Mouse (Mus musculus): ENCODE measurements around the gene Slc25a25. TPM values are rescaled to one million over a fixed set of nuclear protein-coding genes. Genes with fewer than 3 reads are reported as not detected.
A peak's percentile ranks its signal among the peaks of the same experiment; 100 is the strongest.

Slc25a25 gene
- polyA plus RNA-seq, 1 experiment from 2014 or later, result 11.9 TPM

- Histone ChIP-seq H3K9me3 (replicated peaks) (no peaks in the 10 kb centered on the region), H3K4me2 (peak overlapping the region; percentile 70), H3K4me3 (peak overlapping the region; percentile 44), H3K27me3 (replicated peaks) (no peaks in the 10 kb centered on the region), H3K9ac (peak overlapping the region; percentile 31; the same call in 1 of the 2 replicates), H3K27ac (peak overlapping the region; percentile 74), H3K36me3 (peaks cover 28% of the 10 kb centered on the region), H3K4me1 (peaks cover 68% of the 10 kb centered on the region)
- 16% methylated on average over 14 of the region's 14 CpGs for WGBS (ENCODE audit: insufficient replicate concordance)
- ATAC-seq, result peak; percentile 85
Measured at GRCm38 (mm10) chr2:32423481-32424331, 27.5 kb downstream of the Slc25a25 start.

GRCm38 (mm10) chr2:32421851-32422251 is 29.4 kb downstream of the Slc25a25 start:
- Histone ChIP-seq H3K9ac (no peak overlapping the region), H3K4me2 (no peak overlapping the region)
- ATAC-seq, result no peak

GRCm38 (mm10) chr2:32420647-32421046 is 30.6 kb downstream of the Slc25a25 start:
- Histone ChIP-seq H3K4me2 (no peak overlapping the region), H3K4me3 (no peak overlapping the region), H3K4me1 (peaks cover 42% of the 10 kb centered on the region), H3K9ac (no peak overlapping the region), H3K27me3 (replicated peaks) (no peaks in the 10 kb centered on the region), H3K27ac (no peak overlapping the region), H3K9me3 (replicated peaks) (no peaks in the 10 kb centered on the region), H3K36me3 (peaks cover 57% of the 10 kb centered on the region)
- no peak for ATAC-seq
- WGBS (ENCODE audit: insufficient replicate concordance), result 76% methylated on average over 6 of the region's 6 CpGs

More at GRCm38 (mm10) chr2:32421851-32422251, 29.4 kb downstream of the Slc25a25 start:
- H3K36me3 ChIP-seq, result peaks cover 45% of the 10 kb centered on the region
- no peaks in the 10 kb centered on the region for H3K9me3 ChIP-seq (replicated peaks)
- no peak overlapping the region for H3K27ac ChIP-seq
- H3K4me3 ChIP-seq, result no peak overlapping the region
- peaks cover 52% of the 10 kb centered on the region for H3K4me1 ChIP-seq
- no peaks in the 10 kb centered on the region for H3K27me3 ChIP-seq (replicated peaks)
- 85% methylated on average over 6 of the region's 6 CpGs for WGBS (ENCODE audit: insufficient replicate concordance)

GRCm38 (mm10) chr2:32420066-32420608 is 31.1 kb downstream of the Slc25a25 start:
- no peaks in the 10 kb centered on the region for H3K27me3 ChIP-seq (replicated peaks)
- H3K27ac ChIP-seq, result no peak overlapping the region
- ATAC-seq, result no peak
- no peak overlapping the region for H3K4me3 ChIP-seq
- peaks cover 62% of the 10 kb centered on the region for H3K36me3 ChIP-seq
- peaks cover 36% of the 10 kb centered on the region for H3K4me1 ChIP-seq
- H3K9me3 ChIP-seq (replicated peaks), result no peaks in the 10 kb centered on the region
- WGBS (ENCODE audit: insufficient replicate concordance), result 81% methylated on average over 12 of the region's 12 CpGs
- H3K9ac ChIP-seq, result no peak overlapping the region
- H3K4me2 ChIP-seq, result no peak overlapping the region

- Histone ChIP-seq H3K36me3 (peaks cover 70% of the 10 kb centered on the region), H3K4me2 (no peak overlapping the region), H3K9ac (no peak overlapping the region), H3K27ac (peak overlapping the region; percentile 48; the same call in 1 of the 2 replicates), H3K9me3 (replicated peaks) (no peaks in the 10 kb centered on the region), H3K4me1 (peaks cover 29% of the 10 kb centered on the region), H3K27me3 (replicated peaks) (no peaks in the 10 kb centered on the region), H3K4me3 (no peak overlapping the region)
- WGBS (ENCODE audit: insufficient replicate concordance), result 78% methylated on average over 3 of the region's 3 CpGs
- no peak for ATAC-seq
Measured at GRCm38 (mm10) chr2:32419359-32419758, 31.9 kb downstream of the Slc25a25 start.

- Histone ChIP-seq H3K4me3 (no peak overlapping the region), H3K9ac (no peak overlapping the region), H3K4me2 (no peak overlapping the region), H3K9me3 (replicated peaks) (no peaks in the 10 kb centered on the region), H3K36me3 (peaks cover 77% of the 10 kb centered on the region), H3K27me3 (replicated peaks) (no peaks in the 10 kb centered on the region), H3K4me1 (peaks cover 21% of the 10 kb centered on the region), H3K27ac (peak overlapping the region; percentile 48; the same call in 1 of the 2 replicates)
- 79% methylated on average over 12 of the region's 12 CpGs for WGBS (ENCODE audit: insufficient replicate concordance)
- ATAC-seq, result no peak
Measured at GRCm38 (mm10) chr2:32418430-32419151, 32.7 kb downstream of the Slc25a25 start.

GRCm38 (mm10) chr2:32417486-32417885 is 33.8 kb downstream of the Slc25a25 start:
- Histone ChIP-seq H3K27ac (no peak overlapping the region), H3K9ac (no peak overlapping the region), H3K9me3 (replicated peaks) (no peaks in the 10 kb centered on the region), H3K4me1 (peaks cover 19% of the 10 kb centered on the region), H3K27me3 (replicated peaks) (no peaks in the 10 kb centered on the region), H3K4me2 (no peak overlapping the region), H3K4me3 (no peak overlapping the region), H3K36me3 (peaks cover 78% of the 10 kb centered on the region)
- WGBS (ENCODE audit: insufficient replicate concordance), result 86% methylated on average over 8 of the region's 8 CpGs
- no peak for ATAC-seq

GRCm38 (mm10) chr2:32416556-32416955 is 34.7 kb downstream of the Slc25a25 start:
- Histone ChIP-seq H3K27ac (no peak overlapping the region), H3K4me2 (no peak overlapping the region), H3K36me3 (peaks cover 78% of the 10 kb centered on the region), H3K4me3 (no peak overlapping the region), H3K27me3 (replicated peaks) (no peaks in the 10 kb centered on the region), H3K9me3 (replicated peaks) (no peaks in the 10 kb centered on the region), H3K9ac (no peak overlapping the region), H3K4me1 (peaks cover 12% of the 10 kb centered on the region)
- ATAC-seq, result no peak
- WGBS (ENCODE audit: insufficient replicate concordance), result 66% methylated on average over 2 of the region's 2 CpGs

- H3K4me1 ChIP-seq, result peaks cover 11% of the 10 kb centered on the region; the same call in 1 of the 2 replicates
- no peak overlapping the region for H3K4me2 ChIP-seq
- peaks cover 72% of the 10 kb centered on the region for H3K36me3 ChIP-seq
- ATAC-seq, result no peak
- H3K9ac ChIP-seq, result no peak overlapping the region
- no peak overlapping the region for H3K27ac ChIP-seq
- no peak overlapping the region for H3K4me3 ChIP-seq
- no peaks in the 10 kb centered on the region for H3K9me3 ChIP-seq (replicated peaks)
- WGBS (ENCODE audit: insufficient replicate concordance), result 86% methylated on average over 12 of the region's 12 CpGs
- no peaks in the 10 kb centered on the region for H3K27me3 ChIP-seq (replicated peaks)
Measured at GRCm38 (mm10) chr2:32415801-32416200, 35.4 kb downstream of the Slc25a25 start.

GRCm38 (mm10) chr2:32413936-32414335 is 37.3 kb downstream of the Slc25a25 start:
- H3K27ac ChIP-seq, result no peak overlapping the region
- H3K9ac ChIP-seq, result no peak overlapping the region
- WGBS (ENCODE audit: insufficient replicate concordance), result 54% methylated on average over 5 of the region's 5 CpGs
- H3K4me1 ChIP-seq, result peaks cover 11% of the 10 kb centered on the region; the same call in 1 of the 2 replicates
- H3K9me3 ChIP-seq (replicated peaks), result no peaks in the 10 kb centered on the region
- H3K27me3 ChIP-seq (replicated peaks), result no peaks in the 10 kb centered on the region
- peaks cover 54% of the 10 kb centered on the region for H3K36me3 ChIP-seq
- no peak overlapping the region for H3K4me2 ChIP-seq
- ATAC-seq, result no peak
- no peak overlapping the region for H3K4me3 ChIP-seq

- ATAC-seq, result no peak
- H3K27ac ChIP-seq, result no peak overlapping the region
- H3K4me3 ChIP-seq, result no peak overlapping the region
- H3K9ac ChIP-seq, result no peak overlapping the region
- H3K27me3 ChIP-seq (replicated peaks), result no peaks in the 10 kb centered on the region
- H3K4me2 ChIP-seq, result no peak overlapping the region
- WGBS (ENCODE audit: insufficient replicate concordance), result 66% methylated on average over 6 of the region's 6 CpGs
- H3K4me1 ChIP-seq, result peaks cover 11% of the 10 kb centered on the region; the same call in 1 of the 2 replicates
- H3K9me3 ChIP-seq (replicated peaks), result no peaks in the 10 kb centered on the region
- H3K36me3 ChIP-seq, result peaks cover 44% of the 10 kb centered on the region
Measured at GRCm38 (mm10) chr2:32412742-32413531, 38.3 kb downstream of the Slc25a25 start.

Measured in liver, embryonic 12.5 days (tissue).